Mouse (Mus musculus) heart, embryonic 13.5 days (tissue): ENCODE data around the gene Whrn. TPM values are rescaled to one million over a fixed set of nuclear protein-coding genes. Genes with fewer than 3 reads are reported as not detected.

Source experiments
- ATAC-seq: fragments of 200-750 bp; cut with Nextera tagmentation; 2 replicates; pipeline ENCODE4 v1.8.0; 2017; ENCODE audit warnings: moderate TSS enrichment; ENCODE audit not compliant: insufficient number of reproducible peaks, low FRiP score, low TSS enrichment; ENCODE audit errors: extremely low read depth
- H3K27ac ChIP-seq: fragments of 300-500 bp; sonication (generic); replicated peaks from 2 replicates; pipeline ENCODE4 v1.5.1; 2015; ENCODE audit warnings: moderate library complexity, mild to moderate bottlenecking, inconsistent platforms
- H3K27me3 ChIP-seq: fragments of 300-500 bp; sonication (generic); replicated peaks from 2 replicates; pipeline ENCODE4 v1.6.1; 2015; ENCODE audit warnings: mild to moderate bottlenecking, inconsistent platforms
- H3K36me3 ChIP-seq: fragments of 300-500 bp; sonication (generic); 2 replicates; pipeline ENCODE4 v1.6.1; 2015; ENCODE audit warnings: mild to moderate bottlenecking, inconsistent platforms
- H3K4me1 ChIP-seq: fragments of 300-500 bp; sonication (generic); 2 replicates; pipeline ENCODE4 v1.6.1; 2015; ENCODE audit warnings: inconsistent platforms
- H3K4me2 ChIP-seq: fragments of 300-500 bp; sonication (generic); 2 replicates; pipeline ENCODE4 v1.6.1; 2015; ENCODE audit warnings: inconsistent platforms, mild to moderate bottlenecking, moderate library complexity
- H3K4me3 ChIP-seq: fragments of 300-500 bp; sonication (generic); 2 replicates; pipeline ENCODE4 v1.5.1; 2015; ENCODE audit warnings: moderate library complexity, mild to moderate bottlenecking, inconsistent platforms
- H3K9ac ChIP-seq: fragments of 300-500 bp; sonication (generic); 2 replicates; pipeline ENCODE4 v1.6.1; 2015; ENCODE audit warnings: inconsistent platforms, mild to moderate bottlenecking, moderate library complexity
- H3K9me3 ChIP-seq: fragments of 300-500 bp; sonication (generic); 2 replicates; pipeline ENCODE4 v1.6.1; 2016; ENCODE audit warnings: inconsistent platforms
- WGBS: fragments of 180-500 bp; shearing (Covaris S2); methylation state at CpG from one replicate; pipeline ENCODE4 v1.1.7; 2015; ENCODE audit warnings: mixed read lengths; 5-methylcytosine and 5-hydroxymethylcytosine counted together
- polyA plus RNA-seq: library from polyadenylated mRNA; unstranded; fragments of >200 nt; fragmentation: Nextera tagmentation; extraction: Ambion mirVana; gene quantifications from 2 replicates; pipeline ENCODE4 v1.2.1, GENCODE M21; 2015

The Whrn gene
- polyA plus RNA-seq, 1 experiment from 2014 or later = 2.8 TPM

GRCm38 (mm10) chr4:63491521-63491920 lies 4.3 kb downstream of the Whrn start:
- Histone ChIP-seq H3K27me3 (peaks cover 38% of the 10 kb centered on the region), H3K9ac (no peak overlapping the region), H3K27ac (no peak overlapping the region), H3K36me3 (no peaks in the 10 kb centered on the region), H3K4me3 (no peak overlapping the region), H3K9me3 (no peaks in the 10 kb centered on the region), H3K4me2 (no peak overlapping the region), H3K4me1 (peaks cover 21% of the 10 kb centered on the region)
- ATAC-seq = no peak
- WGBS = 66% methylated on average over 6 of the region's 6 CpGs

- Histone ChIP-seq H3K27me3 (peaks cover 32% of the 10 kb centered on the region), H3K4me3 (no peak overlapping the region), H3K4me1 (peaks cover 15% of the 10 kb centered on the region), H3K9me3 (no peaks in the 10 kb centered on the region), H3K9ac (no peak overlapping the region), H3K27ac (no peak overlapping the region), H3K4me2 (no peak overlapping the region), H3K36me3 (no peaks in the 10 kb centered on the region)
- WGBS = 62% methylated on average over 3 of the region's 3 CpGs
- no peak for ATAC-seq
Measured at GRCm38 (mm10) chr4:63490146-63490545, 5.6 kb downstream of the Whrn start.

- WGBS = 78% methylated on average over 10 of the region's 10 CpGs
- ATAC-seq = no peak
- Histone ChIP-seq H3K27ac (no peak overlapping the region), H3K9me3 (no peaks in the 10 kb centered on the region), H3K27me3 (peaks cover 27% of the 10 kb centered on the region), H3K36me3 (no peaks in the 10 kb centered on the region), H3K9ac (no peak overlapping the region), H3K4me2 (no peak overlapping the region), H3K4me3 (no peak overlapping the region), H3K4me1 (peaks cover 10% of the 10 kb centered on the region)
Measured at GRCm38 (mm10) chr4:63489676-63490075, 6.1 kb downstream of the Whrn start.

GRCm38 (mm10) chr4:63487916-63488315 lies 7.9 kb downstream of the Whrn start:
- Histone ChIP-seq H3K9ac (no peak overlapping the region), H3K4me3 (no peak overlapping the region), H3K9me3 (no peaks in the 10 kb centered on the region), H3K4me2 (no peak overlapping the region), H3K36me3 (no peaks in the 10 kb centered on the region), H3K27me3 (peaks cover 11% of the 10 kb centered on the region), H3K4me1 (no peaks in the 10 kb centered on the region), H3K27ac (no peak overlapping the region)
- 83% methylated on average over 2 of the region's 2 CpGs for WGBS
- no peak for ATAC-seq

- no peak for ATAC-seq
- no peak overlapping the region for H3K4me2 ChIP-seq
- 74% methylated on average over 6 of the region's 6 CpGs for WGBS
- no peak overlapping the region for H3K9ac ChIP-seq
- no peaks in the 10 kb centered on the region for H3K9me3 ChIP-seq
- H3K27me3 ChIP-seq = 0 out of 2 replicates have a peak, but pooled peaks cover 5% of the 10 kb centered on the region
- no peaks in the 10 kb centered on the region for H3K4me1 ChIP-seq
- H3K36me3 ChIP-seq = no peaks in the 10 kb centered on the region
- H3K27ac ChIP-seq = no peak overlapping the region
- H3K4me3 ChIP-seq = no peak overlapping the region
Measured at GRCm38 (mm10) chr4:63487256-63487655, 8.5 kb downstream of the Whrn start.

GRCm38 (mm10) chr4:63486523-63486922 lies 9.3 kb downstream of the Whrn start:
- no peaks in the 10 kb centered on the region for H3K36me3 ChIP-seq
- 0 out of 2 replicates have a peak, but pooled peaks cover 5% of the 10 kb centered on the region for H3K27me3 ChIP-seq
- H3K9me3 ChIP-seq = no peaks in the 10 kb centered on the region
- no peak overlapping the region for H3K9ac ChIP-seq
- no peak for ATAC-seq
- H3K4me1 ChIP-seq = no peaks in the 10 kb centered on the region
- WGBS = 53% methylated on average over 4 of the region's 4 CpGs
- no peak overlapping the region for H3K4me2 ChIP-seq
- H3K4me3 ChIP-seq = no peak overlapping the region
- H3K27ac ChIP-seq = no peak overlapping the region

GRCm38 (mm10) chr4:63483741-63484140 lies 12.1 kb downstream of the Whrn start:
- H3K4me2 ChIP-seq = no peak overlapping the region
- no peaks in the 10 kb centered on the region for H3K36me3 ChIP-seq
- WGBS = 67% methylated on average over 7 of the region's 7 CpGs
- no peak overlapping the region for H3K4me3 ChIP-seq
- H3K27ac ChIP-seq = no peak overlapping the region
- no peaks in the 10 kb centered on the region for H3K9me3 ChIP-seq
- H3K9ac ChIP-seq = no peak overlapping the region
- H3K4me1 ChIP-seq = peaks cover 8% of the 10 kb centered on the region
- no peaks in the 10 kb centered on the region for H3K27me3 ChIP-seq
- ATAC-seq = no peak

GRCm38 (mm10) chr4:63480845-63481167 lies 15.0 kb downstream of the Whrn start:
- H3K9ac ChIP-seq = peak overlapping the region; percentile 40; the same call in 1 of the 2 replicates

GRCm38 (mm10) chr4:63480098-63480844 lies 15.5 kb downstream of the Whrn start:
- WGBS = 41% methylated on average over 11 of the region's 11 CpGs
- Histone ChIP-seq H3K27me3 (no peaks in the 10 kb centered on the region), H3K9me3 (no peaks in the 10 kb centered on the region), H3K27ac (no peak overlapping the region), H3K36me3 (no peaks in the 10 kb centered on the region), H3K9ac (peak overlapping the region; percentile 40), H3K4me2 (no peak overlapping the region), H3K4me1 (peaks cover 23% of the 10 kb centered on the region), H3K4me3 (no peak overlapping the region)
- ATAC-seq = no peak

More at GRCm38 (mm10) chr4:63480845-63481167, 15.0 kb downstream of the Whrn start:
- H3K9me3 ChIP-seq = no peaks in the 10 kb centered on the region
- H3K4me1 ChIP-seq = peaks cover 17% of the 10 kb centered on the region
- H3K4me2 ChIP-seq = no peak overlapping the region
- H3K36me3 ChIP-seq = no peaks in the 10 kb centered on the region
- no peak for ATAC-seq
- H3K27ac ChIP-seq = no peak overlapping the region
- no peaks in the 10 kb centered on the region for H3K27me3 ChIP-seq
- no peak overlapping the region for H3K4me3 ChIP-seq
- WGBS = 57% methylated on average over 11 of the region's 11 CpGs

GRCm38 (mm10) chr4:63478036-63478435 lies 17.8 kb downstream of the Whrn start:
- Histone ChIP-seq H3K4me2 (no peak overlapping the region), H3K36me3 (no peaks in the 10 kb centered on the region), H3K27ac (no peak overlapping the region), H3K4me1 (peaks cover 24% of the 10 kb centered on the region), H3K9ac (no peak overlapping the region), H3K9me3 (no peaks in the 10 kb centered on the region), H3K27me3 (no peaks in the 10 kb centered on the region), H3K4me3 (no peak overlapping the region)
- WGBS = 69% methylated on average over 7 of the region's 7 CpGs
- ATAC-seq = no peak

GRCm38 (mm10) chr4:63476891-63477290 lies 18.9 kb downstream of the Whrn start:
- 89% methylated on average over 6 of the region's 6 CpGs for WGBS

GRCm38 (mm10) chr4:63475208-63475607 lies 20.6 kb downstream of the Whrn start:
- ATAC-seq = no peak
- Histone ChIP-seq H3K4me2 (no peak overlapping the region), H3K27me3 (no peaks in the 10 kb centered on the region), H3K36me3 (no peaks in the 10 kb centered on the region), H3K9ac (no peak overlapping the region), H3K9me3 (no peaks in the 10 kb centered on the region), H3K27ac (no peak overlapping the region), H3K4me1 (peaks cover 17% of the 10 kb centered on the region), H3K4me3 (no peak overlapping the region)
- WGBS = 54% methylated on average over 3 of the region's 3 CpGs

More at GRCm38 (mm10) chr4:63476891-63477290, 18.9 kb downstream of the Whrn start:
- H3K9me3 ChIP-seq = no peaks in the 10 kb centered on the region
- H3K4me2 ChIP-seq = no peak overlapping the region
- H3K4me3 ChIP-seq = no peak overlapping the region
- peaks cover 24% of the 10 kb centered on the region for H3K4me1 ChIP-seq
- H3K27ac ChIP-seq = no peak overlapping the region
- H3K9ac ChIP-seq = no peak overlapping the region
- ATAC-seq = no peak
- H3K36me3 ChIP-seq = no peaks in the 10 kb centered on the region
- H3K27me3 ChIP-seq = no peaks in the 10 kb centered on the region
